Mouse (Mus musculus) skeletal muscle tissue, postnatal 0 days (tissue): ENCODE measurements around the gene Smlr1. TPM values are rescaled to one million over a fixed set of nuclear protein-coding genes. Genes with fewer than 3 reads are reported as not detected.

ENCODE experiments used
- polyA plus RNA-seq: library from polyadenylated mRNA; unstranded; fragments of >200 nt; fragmentation: Nextera tagmentation; extraction: Ambion mirVana; gene quantifications from 2 replicates; pipeline ENCODE4 v1.2.1, GENCODE M21; 2015

The Smlr1 gene
- not detected in 2 replicates for polyA plus RNA-seq

DNA sequence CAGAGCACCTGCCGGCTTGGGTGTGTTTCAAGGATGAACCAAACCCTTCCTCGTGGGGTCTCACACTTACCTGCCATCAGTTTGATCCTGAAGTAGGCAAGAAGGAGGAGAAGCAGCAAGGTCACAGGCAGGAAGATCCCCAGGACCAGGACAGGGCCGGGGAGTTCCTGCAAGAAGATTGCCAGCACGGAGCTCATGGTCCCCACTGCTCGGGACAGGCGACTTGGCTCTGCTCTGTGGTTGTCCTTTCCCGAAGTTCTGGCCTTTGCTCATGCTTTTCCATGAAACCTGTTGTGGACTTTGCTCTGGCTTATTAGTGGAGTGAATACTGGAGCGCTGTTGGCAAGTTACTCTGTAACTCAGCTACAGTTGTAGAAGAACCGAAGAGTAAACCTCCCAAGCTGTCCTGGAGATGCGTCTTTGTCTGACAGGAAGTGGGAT, at the start of gene Smlr1:
Smlr1 (minus strand) TSS at position 377 of the 441 bp plus-strand sequence.

Other genes with a start within 250 kb of the Smlr1 start
- gene Akap7, start 228.4 kb downstream of the Smlr1 start, polyA plus RNA-seq = 34.4 and 39.7 TPM in 2 replicates
- gene Epb41l2, start 176.5 kb downstream of the Smlr1 start, polyA plus RNA-seq = 37.4 TPM in 2 replicates